Mouse (Mus musculus) thymus, adult 2 months (tissue): ENCODE results near the gene Kdm5c.

Experiments
- CTCF ChIP-seq: fragments of 200-500 bp; IDR thresholded peaks from 2 replicates; pipeline ENCODE4 v1.5.1; 2012; ENCODE audit warnings: mild to moderate bottlenecking, control low read depth, low read length, moderate library complexity, borderline replicate concordance; ENCODE audit not compliant: control insufficient read depth, poor library complexity, insufficient read depth; ENCODE audit errors: extremely low read depth
- POLR2A ChIP-seq: fragments of 200-500 bp; IDR thresholded peaks from 2 replicates; pipeline ENCODE4 v1.6.1; 2012; ENCODE audit warnings: mild to moderate bottlenecking, low read length, control low read depth, moderate library complexity; ENCODE audit not compliant: control insufficient read depth, poor library complexity, insufficient read depth; ENCODE audit errors: extremely low read depth

- TF ChIP-seq POLR2A (no peak), CTCF (no peak)
Observed at GRCm38 (mm10) chrX:152307371-152307770, 74.6 kb downstream of the Kdm5c start.
